Mouse (Mus musculus): ENCODE measurements at regions not wholly inside any gene's neighbourhood (a gene's known extent, or its start where the extent isn't known, plus 50 kb on each side); places are given as distances from the start of the nearest gene placed in this dataset.

DNA sequence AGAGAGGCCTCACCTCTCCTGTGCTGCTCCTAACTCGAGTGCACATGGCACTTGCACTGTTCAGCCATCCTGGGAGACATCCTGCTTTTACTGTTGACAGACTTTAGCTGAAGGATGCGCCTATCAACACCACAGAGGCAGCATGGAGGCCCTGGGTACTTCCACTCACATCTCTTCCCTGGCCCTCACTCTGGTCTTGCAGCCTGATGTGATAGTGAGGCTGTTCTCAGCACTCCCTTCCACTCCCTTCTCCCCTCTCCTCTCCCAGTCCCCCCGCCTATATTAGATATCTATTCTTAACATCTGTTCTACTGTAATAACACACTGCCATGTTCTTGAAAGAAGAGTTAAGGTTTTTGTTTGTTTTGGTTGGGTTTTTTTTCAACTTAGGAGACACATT is 50.2 kb upstream of the Bod1 start:
- H3K36me3 ChIP-seq (ENCODE audit: control insufficient read depth, insufficient read depth, low read length) = no peaks in the 10 kb centered on the region
- H3K27ac ChIP-seq (ENCODE audit: low read depth, low read length) = no peak overlapping the region
- H3K27me3 ChIP-seq (replicated peaks; ENCODE audit: control insufficient read depth, insufficient read depth, low read length) = no peaks in the 10 kb centered on the region
- no peaks in the 10 kb centered on the region for H3K4me1 ChIP-seq (ENCODE audit: control insufficient read depth, insufficient read depth, low read length)
- 72% methylated on average over 3 of the region's 3 CpGs for WGBS
- DNase-seq (ENCODE audit: low spot score) = no peak
- no peaks in the 10 kb centered on the region for H3K9me3 ChIP-seq (replicated peaks; ENCODE audit: control insufficient read depth, low read length)
- no peak overlapping the region for H3K4me2 ChIP-seq (ENCODE audit: low read length)
- H3K4me3 ChIP-seq (ENCODE audit: low read depth, low read length) = no peak overlapping the region
- H3K9ac ChIP-seq (ENCODE audit: low read length) = no peak overlapping the region
- ATAC-seq = no peak

DNA sequence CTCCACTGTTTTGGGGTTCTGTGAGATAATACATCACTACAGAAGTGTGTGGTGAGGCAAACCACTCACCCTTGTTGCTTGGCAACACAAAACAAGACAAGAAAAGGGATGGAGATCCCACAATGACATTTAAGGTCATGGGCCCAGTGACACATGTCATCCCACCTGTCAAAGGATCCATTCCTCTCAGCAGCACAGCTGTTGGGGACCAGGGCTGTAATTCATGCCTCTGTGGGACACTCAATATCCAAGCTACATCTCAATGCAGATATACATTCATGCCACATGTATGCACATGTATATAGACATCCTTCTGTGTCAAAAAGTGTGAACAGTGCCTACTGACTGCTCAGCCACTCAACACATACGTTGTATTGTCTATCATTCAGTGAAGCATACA is 52.8 kb upstream of the Bod1 start:
- DNase-seq (ENCODE audit: low spot score) = no peak
- no peak for ATAC-seq

DNA sequence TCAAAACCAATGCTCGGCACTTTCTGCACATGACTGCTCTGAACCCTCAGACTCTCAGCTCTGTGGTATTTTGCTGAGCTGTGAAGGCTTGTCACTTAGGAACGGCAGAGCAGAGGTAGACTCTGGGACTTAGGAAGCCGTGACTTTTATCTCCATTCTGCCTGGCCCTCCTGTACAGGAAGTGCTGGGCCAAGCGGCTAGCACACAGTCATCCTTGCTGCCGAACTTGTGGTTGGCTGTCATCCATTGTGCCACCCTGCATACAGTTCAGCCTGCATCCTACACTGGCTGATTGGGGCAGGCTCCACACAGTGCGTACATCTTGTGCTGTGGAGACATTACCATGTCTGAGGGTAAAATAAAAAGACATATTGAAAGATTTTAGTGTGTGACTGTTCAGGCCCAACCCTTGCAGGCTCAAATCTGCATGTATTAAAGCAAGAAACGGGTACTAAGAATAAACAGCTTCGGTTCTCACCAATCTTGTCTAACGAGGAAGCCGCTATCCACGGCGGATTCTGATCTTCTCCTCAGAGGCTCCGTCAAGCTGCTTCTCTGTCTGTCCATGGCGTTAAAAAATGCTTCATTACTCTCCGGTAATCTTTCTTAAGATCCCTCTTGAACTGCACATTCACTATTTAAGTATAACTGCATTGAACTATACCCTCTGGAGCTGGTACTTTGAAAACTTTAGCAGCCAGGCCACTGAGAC is 54.4 kb upstream of the Bod1 start:
- Histone ChIP-seq H3K9ac (ENCODE audit: low read length) (no peak overlapping the region), H3K36me3 (ENCODE audit: control insufficient read depth, insufficient read depth, low read length) (no peaks in the 10 kb centered on the region), H3K9me3 (replicated peaks; ENCODE audit: control insufficient read depth, low read length) (no peaks in the 10 kb centered on the region), H3K27me3 (replicated peaks; ENCODE audit: control insufficient read depth, insufficient read depth, low read length) (no peaks in the 10 kb centered on the region), H3K4me1 (ENCODE audit: control insufficient read depth, insufficient read depth, low read length) (no peaks in the 10 kb centered on the region), H3K4me2 (ENCODE audit: low read length) (no peak overlapping the region), H3K4me3 (ENCODE audit: low read depth, low read length) (no peak overlapping the region), H3K27ac (ENCODE audit: low read depth, low read length) (no peak overlapping the region)
- DNase-seq (ENCODE audit: low spot score) (no peak), ATAC-seq (no peak)
- 59% methylated on average over 15 of the region's 15 CpGs for WGBS

More for the DNA sequence above, 52.8 kb upstream of the Bod1 start:
- 83% methylated on average over 1 of the region's 1 CpGs for WGBS
- Histone ChIP-seq H3K4me2 (ENCODE audit: low read length) (no peak overlapping the region), H3K4me1 (ENCODE audit: control insufficient read depth, insufficient read depth, low read length) (no peaks in the 10 kb centered on the region), H3K9ac (ENCODE audit: low read length) (no peak overlapping the region), H3K27me3 (replicated peaks; ENCODE audit: control insufficient read depth, insufficient read depth, low read length) (no peaks in the 10 kb centered on the region), H3K27ac (ENCODE audit: low read depth, low read length) (no peak overlapping the region), H3K36me3 (ENCODE audit: control insufficient read depth, insufficient read depth, low read length) (no peaks in the 10 kb centered on the region), H3K9me3 (replicated peaks; ENCODE audit: control insufficient read depth, low read length) (no peaks in the 10 kb centered on the region), H3K4me3 (ENCODE audit: low read depth, low read length) (no peak overlapping the region)

DNA sequence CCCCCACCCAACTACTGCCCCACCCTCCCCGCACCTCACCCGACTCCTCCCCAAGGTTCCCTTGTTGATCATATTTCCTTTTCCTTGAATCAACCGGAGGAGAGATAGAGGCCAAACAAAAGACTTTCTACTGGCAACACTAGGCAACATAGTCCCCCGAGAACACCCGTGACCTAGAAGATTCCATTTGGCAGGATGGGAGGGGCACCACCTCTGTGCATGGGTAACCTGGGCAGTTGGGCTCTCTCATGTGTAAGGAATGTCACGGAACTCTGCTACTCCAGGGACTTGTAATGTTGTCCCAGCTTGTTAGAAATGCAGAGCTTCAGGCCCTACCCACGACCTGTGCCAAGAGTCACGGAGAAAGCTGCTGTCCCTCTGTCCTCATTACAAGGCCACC is 55.6 kb upstream of the Bod1 start:
- no peak for DNase-seq (ENCODE audit: low spot score)
- Histone ChIP-seq H3K4me2 (ENCODE audit: low read length) (no peak overlapping the region), H3K27ac (ENCODE audit: low read depth, low read length) (no peak overlapping the region), H3K36me3 (ENCODE audit: control insufficient read depth, insufficient read depth, low read length) (no peaks in the 10 kb centered on the region), H3K9ac (ENCODE audit: low read length) (no peak overlapping the region), H3K27me3 (replicated peaks; ENCODE audit: control insufficient read depth, insufficient read depth, low read length) (no peaks in the 10 kb centered on the region), H3K4me1 (ENCODE audit: control insufficient read depth, insufficient read depth, low read length) (no peaks in the 10 kb centered on the region), H3K4me3 (ENCODE audit: low read depth, low read length) (no peak overlapping the region), H3K9me3 (replicated peaks; ENCODE audit: control insufficient read depth, low read length) (no peaks in the 10 kb centered on the region)
- ATAC-seq = no peak
- 86% methylated on average over 8 of the region's 8 CpGs for WGBS

DNA sequence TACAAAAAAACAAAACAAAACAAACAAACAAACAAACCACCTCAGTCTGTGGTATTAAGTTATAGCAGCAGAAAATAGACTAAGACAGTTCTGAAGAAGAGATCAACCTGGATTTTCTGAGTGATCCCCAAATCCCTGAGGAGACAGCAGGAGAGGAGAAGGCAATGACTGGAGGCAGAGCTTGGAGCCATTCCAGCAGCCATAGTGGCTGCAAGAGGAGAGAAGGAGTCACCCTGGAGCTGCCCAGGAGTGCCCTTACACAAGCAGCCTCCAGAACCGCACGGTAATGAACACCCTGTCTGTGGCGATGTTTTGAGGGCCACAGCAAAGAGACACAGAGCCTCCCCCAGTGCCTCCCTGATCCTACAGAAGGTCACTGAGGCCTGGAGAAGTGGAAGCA is 58.0 kb upstream of the Bod1 start:
- 90% methylated on average over 3 of the region's 3 CpGs for WGBS
- Histone ChIP-seq H3K27ac (ENCODE audit: low read depth, low read length) (no peak overlapping the region), H3K4me1 (ENCODE audit: control insufficient read depth, insufficient read depth, low read length) (peaks cover 4% of the 10 kb centered on the region; the same call in 1 of the 2 replicates)

DNA sequence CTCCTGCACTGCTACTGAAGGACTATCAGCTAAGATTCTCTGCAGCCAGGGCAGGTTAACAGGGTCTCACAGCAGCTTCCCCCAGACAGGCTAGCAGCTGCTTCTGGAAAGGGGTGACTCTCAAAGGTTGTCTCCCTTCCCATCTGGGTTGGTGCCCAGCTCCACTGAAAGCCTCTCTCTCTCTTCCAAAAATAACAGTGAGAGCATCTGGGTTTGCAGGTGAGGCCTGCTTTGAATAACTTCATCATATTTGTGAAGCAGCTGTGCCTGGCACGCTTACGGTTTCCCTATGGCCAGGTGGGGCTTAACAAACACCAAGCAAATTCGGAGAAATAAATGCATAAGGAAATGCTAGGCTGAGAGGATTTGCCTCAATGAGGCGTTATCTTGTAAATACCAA is 58.5 kb upstream of the Bod1 start:
- Histone ChIP-seq H3K36me3 (ENCODE audit: control insufficient read depth, insufficient read depth, low read length) (no peaks in the 10 kb centered on the region), H3K4me3 (ENCODE audit: low read depth, low read length) (no peak overlapping the region), H3K27me3 (replicated peaks; ENCODE audit: control insufficient read depth, insufficient read depth, low read length) (no peaks in the 10 kb centered on the region), H3K4me1 (ENCODE audit: control insufficient read depth, insufficient read depth, low read length) (peaks cover 4% of the 10 kb centered on the region; the same call in 1 of the 2 replicates), H3K4me2 (ENCODE audit: low read length) (no peak overlapping the region), H3K9ac (ENCODE audit: low read length) (no peak overlapping the region), H3K27ac (ENCODE audit: low read depth, low read length) (no peak overlapping the region), H3K9me3 (replicated peaks; ENCODE audit: control insufficient read depth, low read length) (no peaks in the 10 kb centered on the region)
- no peak for ATAC-seq
- 79% methylated on average over 4 of the region's 4 CpGs for WGBS
- DNase-seq (ENCODE audit: low spot score) = no peak

More for the DNA sequence above, 58.0 kb upstream of the Bod1 start:
- Histone ChIP-seq H3K9ac (ENCODE audit: low read length) (no peak overlapping the region), H3K4me2 (ENCODE audit: low read length) (no peak overlapping the region), H3K36me3 (ENCODE audit: control insufficient read depth, insufficient read depth, low read length) (no peaks in the 10 kb centered on the region), H3K9me3 (replicated peaks; ENCODE audit: control insufficient read depth, low read length) (no peaks in the 10 kb centered on the region), H3K4me3 (ENCODE audit: low read depth, low read length) (no peak overlapping the region), H3K27me3 (replicated peaks; ENCODE audit: control insufficient read depth, insufficient read depth, low read length) (no peaks in the 10 kb centered on the region)
- no peak for DNase-seq (ENCODE audit: low spot score)
- ATAC-seq = no peak

DNA sequence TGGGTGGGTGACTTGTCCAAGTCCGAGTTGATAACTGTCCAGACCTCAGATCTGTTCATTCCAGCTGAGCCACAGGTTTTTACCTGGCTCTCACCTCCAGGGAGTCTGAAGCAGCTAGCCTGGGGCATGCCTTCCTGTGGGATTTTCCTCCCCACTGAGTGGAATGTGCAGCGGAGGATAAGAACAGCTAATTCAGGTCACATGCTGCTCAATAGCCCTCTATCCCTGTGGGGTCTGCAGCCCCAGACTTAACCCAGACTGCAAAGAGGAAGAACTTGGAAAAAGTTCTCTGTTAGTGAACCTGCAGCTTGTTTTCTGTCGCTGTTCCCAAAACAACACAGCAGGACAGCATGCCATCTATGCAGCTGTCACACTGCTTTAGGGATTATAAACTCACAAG is 59.0 kb upstream of the Bod1 start:
- H3K36me3 ChIP-seq (ENCODE audit: control insufficient read depth, insufficient read depth, low read length) = no peaks in the 10 kb centered on the region
- no peak overlapping the region for H3K4me3 ChIP-seq (ENCODE audit: low read depth, low read length)
- no peak overlapping the region for H3K9ac ChIP-seq (ENCODE audit: low read length)
- H3K4me1 ChIP-seq (ENCODE audit: control insufficient read depth, insufficient read depth, low read length) = peaks cover 4% of the 10 kb centered on the region; the same call in 1 of the 2 replicates
- ATAC-seq (no peak), DNase-seq (ENCODE audit: low spot score) (no peak)
- 18% methylated on average over 3 of the region's 3 CpGs for WGBS
- H3K4me2 ChIP-seq (ENCODE audit: low read length) = no peak overlapping the region
- H3K27ac ChIP-seq (ENCODE audit: low read depth, low read length) = no peak overlapping the region
- no peaks in the 10 kb centered on the region for H3K9me3 ChIP-seq (replicated peaks; ENCODE audit: control insufficient read depth, low read length)
- no peaks in the 10 kb centered on the region for H3K27me3 ChIP-seq (replicated peaks; ENCODE audit: control insufficient read depth, insufficient read depth, low read length)

DNA sequence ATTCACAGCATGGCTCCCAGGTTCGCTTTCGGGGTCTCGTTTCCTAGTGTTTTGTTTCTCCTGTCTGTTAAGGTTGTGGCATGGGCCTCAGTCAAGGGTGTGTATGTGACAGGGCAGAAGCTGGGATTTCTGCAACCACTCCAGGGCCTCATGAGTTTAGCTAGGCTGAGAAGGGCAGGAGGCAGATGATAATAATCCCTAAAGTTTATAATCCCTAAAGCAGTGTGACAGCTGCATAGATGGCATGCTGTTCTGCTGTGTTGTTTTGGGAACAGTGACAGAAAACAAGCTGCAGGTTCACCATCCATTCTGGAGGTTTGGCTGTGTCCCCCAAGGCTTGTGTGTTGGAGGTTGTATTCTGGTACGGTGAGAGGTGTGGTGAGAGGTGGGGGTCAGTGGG is 59.8 kb upstream of the Bod1 start:
- peaks cover 4% of the 10 kb centered on the region; the same call in 1 of the 2 replicates for H3K4me1 ChIP-seq (ENCODE audit: control insufficient read depth, insufficient read depth, low read length)
- ATAC-seq (no peak), DNase-seq (ENCODE audit: low spot score) (no peak)
- no peak overlapping the region for H3K27ac ChIP-seq (ENCODE audit: low read depth, low read length)
- no peak overlapping the region for H3K4me2 ChIP-seq (ENCODE audit: low read length)
- no peaks in the 10 kb centered on the region for H3K9me3 ChIP-seq (replicated peaks; ENCODE audit: control insufficient read depth, low read length)
- WGBS = 55% methylated on average over 4 of the region's 4 CpGs
- no peak overlapping the region for H3K9ac ChIP-seq (ENCODE audit: low read length)
- H3K4me3 ChIP-seq (ENCODE audit: low read depth, low read length) = no peak overlapping the region
- H3K36me3 ChIP-seq (ENCODE audit: control insufficient read depth, insufficient read depth, low read length) = no peaks in the 10 kb centered on the region
- H3K27me3 ChIP-seq (replicated peaks; ENCODE audit: control insufficient read depth, insufficient read depth, low read length) = no peaks in the 10 kb centered on the region

DNA sequence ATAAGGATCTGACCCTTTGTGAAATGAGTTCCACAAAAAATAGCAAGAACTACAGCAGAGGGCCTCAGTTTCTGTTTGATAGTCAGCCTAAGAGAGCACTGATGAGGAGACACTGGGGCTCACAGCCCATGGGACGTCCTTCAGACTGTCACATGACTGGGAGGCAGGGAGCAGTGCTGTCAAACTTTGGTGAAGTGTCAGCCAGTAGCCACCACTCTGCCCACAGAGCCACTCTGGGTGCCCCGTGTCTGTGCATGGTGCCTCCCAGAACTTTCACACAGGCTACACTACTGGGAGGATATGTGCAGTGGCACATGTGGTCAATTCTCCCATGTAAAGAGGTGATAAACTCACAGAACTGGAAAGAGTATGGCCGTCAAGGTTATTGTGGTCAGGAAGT is 60.7 kb upstream of the Bod1 start:
- 67% methylated on average over 3 of the region's 3 CpGs for WGBS
- no peaks in the 10 kb centered on the region for H3K36me3 ChIP-seq (ENCODE audit: control insufficient read depth, insufficient read depth, low read length)
- DNase-seq (ENCODE audit: low spot score) = no peak
- no peak overlapping the region for H3K9ac ChIP-seq (ENCODE audit: low read length)
- H3K4me1 ChIP-seq (ENCODE audit: control insufficient read depth, insufficient read depth, low read length) = peaks cover 4% of the 10 kb centered on the region; the same call in 1 of the 2 replicates
- no peaks in the 10 kb centered on the region for H3K27me3 ChIP-seq (replicated peaks; ENCODE audit: control insufficient read depth, insufficient read depth, low read length)
- H3K4me3 ChIP-seq (ENCODE audit: low read depth, low read length) = no peak overlapping the region
- no peak for ATAC-seq
- H3K4me2 ChIP-seq (ENCODE audit: low read length) = no peak overlapping the region
- no peaks in the 10 kb centered on the region for H3K9me3 ChIP-seq (replicated peaks; ENCODE audit: control insufficient read depth, low read length)
- no peak overlapping the region for H3K27ac ChIP-seq (ENCODE audit: low read depth, low read length)
